Mouse (Mus musculus): ENCODE data around the gene Snx19.

DNA sequence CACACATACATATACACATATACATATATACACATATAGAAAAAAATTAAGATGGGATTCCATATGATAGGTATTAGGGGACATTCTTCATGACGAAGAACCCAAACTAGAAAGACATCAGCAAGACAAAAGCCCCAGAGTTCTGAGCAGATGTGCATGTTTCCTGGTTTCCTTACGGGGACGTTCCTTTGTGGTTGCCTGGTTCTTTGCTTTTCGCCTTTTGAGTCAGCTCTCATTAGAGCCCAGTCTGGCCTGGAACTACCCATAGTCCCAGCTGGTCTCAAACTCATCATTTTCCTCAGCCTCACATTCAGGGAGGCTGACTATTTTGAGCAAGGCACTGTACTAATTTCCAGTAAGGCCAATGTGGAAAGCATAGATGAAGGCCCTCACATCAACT is 7.0 kb downstream of the Snx19 start:
- TF ChIP-seq GATA1 (IDR thresholded peaks at IDR 0.05; ENCODE audit: low read length) (no peak), TAL1 (IDR thresholded peaks at IDR 0.05; ENCODE audit: low read length) (no peak)

Measured in erythroblast, embryonic 14.5 days (primary cell).